Mouse (Mus musculus) neural tube, embryonic 10.5 days (tissue): ENCODE data around the gene Stat5b.

Experiments
- DNase-seq: peaks from one replicate; pipeline ENCODE4 v3.0.0-alpha.2; 2017; ENCODE audit warnings: low spot score; ENCODE audit errors: extremely low spot score

Gene Stat5b

GRCm38 (mm10) chr11:100738066-100738604, 112.4 kb downstream of the Stat5b start, which contains the start of gene Rab5c:
TSS of gene Rab5c (minus strand) at chr11:100738215.
- peak; percentile 97 for DNase-seq

- DNase-seq: no peak
Measured at GRCm38 (mm10) chr11:100737105-100737733, 113.3 kb downstream of the Stat5b start.

- DNase-seq: no peak
Measured at GRCm38 (mm10) chr11:100736746-100737080, 113.8 kb downstream of the Stat5b start.

- DNase-seq: no peak
Measured at GRCm38 (mm10) chr11:100735954-100736745, 114.4 kb downstream of the Stat5b start.

- no peak for DNase-seq
Measured at GRCm38 (mm10) chr11:100735134-100735865, 115.2 kb downstream of the Stat5b start.
